Mouse (Mus musculus) layer of hippocampus, adult 2 months (tissue): ENCODE data around the gene Tcf12. TPM values are rescaled to one million over a fixed set of nuclear protein-coding genes. Genes with fewer than 3 reads are reported as not detected.
A peak's percentile ranks its signal among the peaks of the same experiment; 100 is the strongest.

Experiments
- DNase-seq, 2 experiments: peaks; one replicate each; pipeline ENCODE4 v3.0.0; 2022; ENCODE audit warnings: low spot score in 2 of 2
- H3K27ac ChIP-seq: fragments of 200-600 bp; 2 replicates; pipeline ENCODE4 v1.8.1; 2022
- H3K4me3 ChIP-seq: fragments of 200-600 bp; 2 replicates; pipeline ENCODE4 v1.8.1; 2022; ENCODE audit warnings: mild to moderate bottlenecking
- CTCF ChIP-seq: fragments of 200-600 bp; conservative IDR thresholded peaks from 2 replicates; pipeline ENCODE4 v1.8.1; 2022; ENCODE audit warnings: antibody characterized with exemption, mild to moderate bottlenecking, moderate library complexity
- total RNA-seq, 2 experiments: library from RNA; stranded (reverse); gene quantifications; 2 replicates each; pipeline ENCODE4 v1.2.3; 2021

The Tcf12 gene
- total RNA-seq, 2 experiments from 2014 or later, result 51.3 to 62.7 TPM

DNA sequence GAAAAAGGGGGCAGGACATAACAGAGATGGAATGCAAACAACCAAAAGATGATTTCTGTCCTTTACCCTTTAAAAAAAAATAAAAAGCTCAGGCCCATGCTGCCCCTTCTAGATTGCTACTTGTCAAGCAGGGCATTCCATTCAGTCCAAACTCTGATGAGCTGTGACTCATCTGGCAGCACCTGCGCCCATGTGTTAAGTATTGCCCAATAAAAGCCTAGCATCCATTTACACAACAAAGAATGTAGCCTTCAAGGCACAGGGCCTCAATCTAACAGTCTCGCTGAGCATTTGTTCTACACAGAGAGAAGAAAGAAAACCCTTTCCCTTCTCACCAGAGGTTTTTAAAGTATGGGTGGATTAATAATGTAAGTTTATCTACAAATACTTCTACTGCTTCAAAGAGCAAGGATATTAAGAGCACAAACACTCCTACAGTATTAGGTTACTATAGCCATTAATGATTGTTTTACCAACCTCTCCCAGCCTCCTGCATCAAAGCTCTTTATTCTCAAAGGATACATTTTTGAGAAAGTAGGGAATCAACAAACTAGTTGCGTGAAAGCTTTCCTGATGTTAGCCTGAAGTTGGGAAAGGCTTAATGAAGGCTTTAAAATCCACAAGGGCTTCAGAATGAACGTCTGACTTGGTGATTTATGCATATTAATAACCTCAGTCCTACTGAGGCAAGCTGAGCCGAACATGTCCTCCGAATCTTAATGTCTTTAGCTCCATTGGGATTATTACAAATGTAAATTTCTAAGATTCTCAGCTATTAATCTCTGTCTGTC lies 195.6 kb downstream of the Tcf12 start:
- no peak for DNase-seq
- Histone ChIP-seq H3K27ac (no peak overlapping the region), H3K4me3 (no peak overlapping the region)
- no peak for TF ChIP-seq CTCF

DNA sequence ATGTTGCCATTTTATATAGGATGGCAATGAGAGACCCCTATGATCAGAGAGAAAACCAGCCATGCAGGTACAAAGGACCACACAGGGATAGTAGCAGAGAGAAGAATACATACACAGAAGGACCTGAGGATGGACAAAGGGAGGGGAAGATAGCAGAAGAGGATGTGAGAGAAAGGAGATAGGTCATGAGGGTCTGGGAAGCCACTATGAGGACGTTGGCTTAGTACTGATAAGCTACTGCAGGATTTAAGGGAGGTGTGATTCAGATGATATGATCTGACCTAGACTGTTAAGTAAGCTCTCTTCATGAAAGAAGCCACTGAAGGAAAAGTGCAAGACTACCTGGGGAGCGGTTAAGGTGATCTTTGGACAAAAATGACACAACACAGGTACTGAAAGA lies 205.1 kb downstream of the Tcf12 start:
- Histone ChIP-seq H3K4me3 (no peak overlapping the region), H3K27ac (no peak overlapping the region)
- no peak for TF ChIP-seq CTCF
- no peak for DNase-seq

DNA sequence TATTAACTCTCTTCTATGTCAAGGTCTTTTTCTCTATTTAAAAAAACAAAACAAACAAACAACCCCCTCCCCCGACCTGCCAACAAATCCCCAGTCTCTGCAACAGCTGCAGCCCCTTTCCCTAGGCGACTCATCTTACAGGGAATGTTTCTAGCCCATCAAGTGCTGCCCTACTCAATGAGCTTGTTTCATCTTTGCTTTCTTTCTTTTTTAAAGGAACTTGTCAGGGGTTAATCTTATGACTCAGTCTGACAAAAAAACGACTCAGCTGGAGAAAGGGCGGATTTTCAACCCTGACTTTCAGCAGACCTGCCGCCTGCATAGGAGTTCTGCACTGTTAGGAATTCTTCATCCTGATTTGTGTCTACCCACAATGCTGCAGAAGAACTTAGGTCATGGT lies 212.8 kb downstream of the Tcf12 start:
- Histone ChIP-seq H3K4me3 (no peak overlapping the region), H3K27ac (no peak overlapping the region)
- no peak for TF ChIP-seq CTCF

DNA sequence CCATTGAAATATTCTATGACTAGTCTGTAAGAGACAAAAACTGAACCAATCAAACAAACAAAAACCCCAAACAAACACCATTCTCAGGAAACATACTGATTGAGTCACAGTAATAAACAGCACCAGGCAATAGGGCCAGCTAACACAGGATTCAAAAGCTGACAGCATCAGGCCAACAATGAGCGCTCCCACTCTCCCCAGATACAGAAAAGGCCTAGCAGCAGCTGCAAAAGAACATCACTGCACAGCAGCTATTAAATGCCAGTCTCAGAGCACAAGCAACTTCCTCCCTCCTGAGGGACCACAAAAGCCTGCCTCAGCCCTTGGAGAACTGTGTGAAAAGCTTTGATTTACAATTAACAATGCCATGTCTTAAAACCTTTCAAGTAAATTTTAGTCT lies 214.3 kb downstream of the Tcf12 start:
- H3K27ac ChIP-seq, result peak overlapping the region; percentile 51
- DNase-seq, result peak in 1 of 2 experiments; percentile 29

More for the DNA sequence above, 212.8 kb downstream of the Tcf12 start:
- no peak for DNase-seq

DNA sequence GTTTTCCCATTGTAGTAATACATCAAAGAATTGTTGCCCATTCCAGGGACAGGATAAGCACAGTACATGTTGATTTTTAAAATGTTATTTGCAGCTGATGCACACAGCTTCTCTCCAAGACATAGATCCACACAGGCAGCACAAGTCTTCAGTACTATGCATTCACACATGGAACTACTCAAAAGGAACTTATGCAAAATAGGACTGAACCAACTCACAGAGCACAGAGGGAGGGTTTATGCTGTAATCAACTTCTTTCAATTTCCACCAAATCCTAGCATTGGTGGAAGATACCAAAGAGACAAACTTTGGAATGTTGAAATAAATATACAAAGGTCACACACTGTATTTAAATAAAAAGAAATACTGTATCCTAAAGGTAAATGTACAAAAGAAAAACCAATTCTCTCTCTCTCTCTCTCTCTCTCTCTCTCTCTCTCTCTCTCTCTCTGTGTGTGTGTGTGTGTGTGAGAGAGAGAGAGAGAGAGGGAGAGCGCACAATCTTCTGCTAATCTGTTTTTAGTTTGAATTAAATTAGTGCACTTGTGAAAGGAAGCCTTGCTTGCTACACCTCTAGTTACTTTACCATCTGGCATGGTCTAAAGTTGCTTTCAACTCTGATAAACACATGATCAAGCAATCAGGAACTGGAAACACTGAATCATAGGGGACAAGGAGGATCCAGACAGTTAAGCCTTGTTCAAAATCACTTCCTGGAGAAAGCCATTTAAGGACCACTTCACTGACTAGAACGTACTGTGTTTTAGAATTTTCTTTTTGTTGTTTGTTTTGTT lies 215.5 kb downstream of the Tcf12 start:
- peak overlapping the region; percentile 70 for H3K27ac ChIP-seq

More for the DNA sequence above, 214.3 kb downstream of the Tcf12 start:
- TF ChIP-seq CTCF, result no peak
- no peak overlapping the region for H3K4me3 ChIP-seq

DNA sequence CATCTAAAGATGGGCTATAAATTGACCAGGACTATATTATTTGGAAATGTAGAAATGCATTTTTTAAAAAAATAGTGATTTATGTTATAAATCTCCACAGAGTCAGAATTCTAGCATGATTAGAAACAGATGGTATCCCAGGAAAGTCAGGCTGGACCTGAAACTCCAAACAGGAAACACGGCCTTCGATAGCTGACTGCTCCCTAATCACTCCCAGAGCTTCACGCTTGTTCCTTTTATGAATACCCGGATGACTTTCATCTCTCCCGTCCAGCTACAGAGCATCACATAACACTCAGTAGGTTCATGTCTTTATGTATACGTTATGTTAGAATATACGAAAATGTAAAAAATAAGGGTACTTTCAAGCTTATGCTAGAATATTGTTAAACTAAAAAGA lies 216.4 kb downstream of the Tcf12 start:
- TF ChIP-seq CTCF, result no peak
- DNase-seq, result no peak
- Histone ChIP-seq H3K4me3 (no peak overlapping the region; the same call in 1 of the 2 replicates), H3K27ac (peak overlapping the region; percentile 70)

More for the DNA sequence above, 215.5 kb downstream of the Tcf12 start:
- H3K4me3 ChIP-seq, result peak overlapping the region; percentile 19
- no peak for DNase-seq
- TF ChIP-seq CTCF, result no peak

DNA sequence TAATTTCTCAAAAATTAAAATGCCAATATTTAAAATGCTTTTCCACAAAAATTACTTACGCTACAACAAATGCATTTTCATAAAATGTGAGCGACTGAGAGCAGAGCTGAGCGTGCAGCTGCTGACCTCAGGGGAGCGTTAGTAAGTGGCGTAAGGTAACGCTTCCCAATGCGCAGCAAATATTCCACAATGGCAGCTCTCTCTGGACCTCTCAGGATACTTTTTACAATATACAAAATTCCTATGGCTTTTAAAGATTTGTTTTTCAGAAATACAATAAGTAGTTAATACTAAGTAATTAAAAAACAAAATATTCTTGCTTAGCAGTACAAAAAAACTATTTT lies 216.8 kb downstream of the Tcf12 start:
- Histone ChIP-seq H3K4me3 (no peak overlapping the region; the same call in 1 of the 2 replicates), H3K27ac (peak overlapping the region; percentile 70; the same call in 1 of the 2 replicates)
- no peak for TF ChIP-seq CTCF
- DNase-seq, result no peak

DNA sequence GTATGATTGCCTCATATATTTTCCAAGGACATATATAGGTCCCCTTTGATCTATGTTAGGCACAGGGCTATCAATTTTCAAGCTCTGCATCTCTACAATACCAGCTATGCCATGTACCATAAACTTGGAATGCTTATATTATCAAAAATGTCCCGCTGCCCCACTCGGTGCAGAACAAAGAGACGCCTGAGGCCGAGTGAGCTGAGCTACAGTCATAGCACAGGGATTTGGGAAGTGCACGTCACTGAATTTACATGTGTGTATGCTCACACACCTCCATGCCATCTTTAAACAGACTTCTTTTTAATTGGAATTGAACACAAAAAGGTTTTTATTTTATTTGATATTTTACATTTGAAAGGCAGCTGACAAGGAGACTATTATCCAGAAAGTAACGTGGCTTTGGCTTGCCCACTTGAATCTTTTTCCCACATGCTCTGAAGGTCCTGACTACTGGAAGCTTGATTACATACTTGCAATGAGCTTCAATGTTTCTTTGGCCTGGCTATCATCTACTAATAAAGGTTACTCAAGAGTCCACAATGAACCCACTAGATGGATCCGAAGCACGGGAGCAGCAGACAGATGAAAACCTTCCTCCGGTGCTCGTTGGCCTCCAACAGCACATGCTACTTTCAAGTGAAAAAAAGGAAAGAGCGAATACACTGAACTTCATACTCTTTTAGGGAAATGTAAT lies 217.3 kb downstream of the Tcf12 start:
- DNase-seq, result no peak
- peak overlapping the region; percentile 70; the same call in 1 of the 2 replicates for H3K27ac ChIP-seq
- TF ChIP-seq CTCF, result no peak
- H3K4me3 ChIP-seq, result no peak overlapping the region

DNA sequence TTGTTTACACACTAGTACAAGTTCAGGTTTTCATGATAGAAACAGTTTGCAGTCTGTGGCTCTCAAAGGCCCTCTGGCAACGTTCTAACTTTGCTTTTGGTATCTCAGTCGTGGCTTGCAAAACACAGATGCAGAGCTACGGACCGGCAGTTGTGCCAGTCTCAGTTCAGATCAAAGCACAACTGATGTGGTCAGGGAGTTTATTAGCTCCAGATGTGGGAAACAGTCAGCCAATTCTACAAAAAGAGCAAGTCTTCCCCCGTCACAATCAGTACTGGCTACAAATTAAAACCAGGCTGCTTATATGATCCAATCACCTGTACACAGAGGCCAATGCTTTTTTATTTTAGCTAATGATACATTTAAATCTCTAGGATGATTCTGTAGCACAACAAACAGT lies 223.2 kb downstream of the Tcf12 start:
- H3K27ac ChIP-seq, result no peak overlapping the region; the same call in 1 of the 2 replicates
- H3K4me3 ChIP-seq, result no peak overlapping the region
- DNase-seq, result no peak
- no peak for TF ChIP-seq CTCF

DNA sequence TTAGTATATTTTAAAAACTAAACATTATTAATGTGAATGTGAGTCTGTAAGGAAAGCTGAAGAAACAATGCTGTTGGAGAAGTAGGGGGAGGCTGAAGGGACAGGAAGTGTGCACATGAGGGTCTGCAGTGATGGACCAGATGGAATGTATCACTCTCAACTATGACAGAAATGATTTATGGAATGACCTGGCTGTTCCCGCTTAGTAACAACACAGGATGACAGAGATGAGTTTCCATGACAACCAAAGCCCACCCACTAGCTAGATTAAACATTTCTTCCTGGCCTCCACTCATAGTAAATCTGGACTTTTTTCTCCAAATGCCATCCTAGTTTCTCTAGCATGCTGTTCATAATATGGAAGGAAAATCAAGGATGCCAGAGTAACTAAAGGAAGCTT lies 231.0 kb downstream of the Tcf12 start:
- Histone ChIP-seq H3K27ac (peak overlapping the region; percentile 34; the same call in 1 of the 2 replicates), H3K4me3 (no peak overlapping the region)
- TF ChIP-seq CTCF, result no peak
- no peak for DNase-seq

DNA sequence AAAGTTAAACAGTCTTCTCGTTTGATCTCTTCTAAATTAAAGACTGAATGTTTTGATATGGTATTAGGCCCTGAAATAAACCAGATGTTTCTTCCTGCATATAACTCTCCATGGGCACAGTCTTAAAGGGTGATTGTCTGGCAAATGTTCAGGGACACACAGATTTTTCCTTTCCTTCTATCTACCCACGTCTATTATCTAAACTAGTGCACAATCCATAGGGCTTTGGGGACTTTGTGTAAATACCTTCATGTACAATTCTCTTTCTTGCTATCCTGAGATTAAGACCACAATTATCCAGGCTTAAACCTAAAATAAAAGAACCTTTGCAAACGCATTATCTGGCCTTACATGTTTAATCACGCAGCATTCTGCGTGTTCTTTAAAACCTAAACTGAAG lies 231.7 kb downstream of the Tcf12 start:
- TF ChIP-seq CTCF, result no peak
- peak overlapping the region; percentile 34; the same call in 1 of the 2 replicates for H3K27ac ChIP-seq
- no peak overlapping the region for H3K4me3 ChIP-seq
- DNase-seq, result no peak

DNA sequence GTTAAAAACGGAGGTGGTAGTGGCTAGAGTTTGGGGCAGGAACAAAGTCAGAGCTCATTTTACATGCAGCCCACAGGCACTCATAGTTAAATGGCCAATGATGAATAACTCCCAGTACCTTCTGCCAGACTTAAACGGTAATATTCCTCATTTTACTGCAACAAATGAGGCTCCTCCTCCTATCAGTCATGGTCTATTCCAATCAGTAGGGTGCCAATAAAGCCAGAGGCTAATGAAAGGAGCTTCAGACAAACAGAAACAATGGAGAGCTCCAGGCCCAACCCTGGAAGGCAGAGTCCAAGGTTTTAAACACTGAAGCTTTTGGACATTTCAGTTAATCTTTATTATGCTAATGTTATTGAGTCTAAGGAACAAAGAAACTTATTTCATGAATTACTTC lies 232.3 kb downstream of the Tcf12 start:
- no peak for DNase-seq
- TF ChIP-seq CTCF, result no peak
- Histone ChIP-seq H3K27ac (peak overlapping the region; percentile 34; the same call in 1 of the 2 replicates), H3K4me3 (no peak overlapping the region)

DNA sequence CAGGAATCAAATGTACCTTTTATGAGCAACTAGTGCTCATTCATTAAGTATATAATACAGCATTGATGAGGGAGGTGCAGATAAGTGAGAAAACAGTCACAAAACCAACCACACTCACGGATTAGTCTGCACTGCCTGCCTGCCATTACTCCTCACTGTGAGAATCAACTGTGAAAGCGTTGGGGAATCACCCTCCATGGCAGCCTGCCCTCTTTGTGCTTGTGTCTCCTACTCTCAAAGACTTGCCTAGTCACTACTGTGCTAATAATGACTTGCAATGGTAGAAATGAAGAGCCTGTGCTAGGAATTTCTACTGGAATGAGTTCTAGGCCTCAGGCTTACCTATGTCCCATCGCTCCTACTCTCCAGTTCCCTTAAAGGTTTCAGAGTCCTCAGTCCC lies 233.8 kb downstream of the Tcf12 start:
- Histone ChIP-seq H3K27ac (no peak overlapping the region), H3K4me3 (no peak overlapping the region)
- no peak for DNase-seq
- no peak for TF ChIP-seq CTCF
